Mouse (Mus musculus) kidney, adult 2 months (tissue): ENCODE results near the gene Mob3b. TPM values are rescaled to one million over a fixed set of nuclear protein-coding genes. Genes with fewer than 3 reads are reported as not detected.

Experiments used
- DNase-seq: peaks from one replicate; pipeline ENCODE4 v3.0.0; 2021
- H3K27ac ChIP-seq: fragments of 200-500 bp; 2 replicates; pipeline ENCODE4 v1.5.1; 2012; ENCODE audit warnings: low read depth, low read length, control low read depth, inconsistent platforms; ENCODE audit not compliant: insufficient read depth
- H3K27me3 ChIP-seq: fragments of 200-500 bp; replicated peaks from 2 replicates; pipeline ENCODE4 v1.6.1; 2012; ENCODE audit warnings: mild to moderate bottlenecking, moderate library complexity, low read length, inconsistent platforms; ENCODE audit not compliant: control insufficient read depth, insufficient read depth
- H3K36me3 ChIP-seq: fragments of 200-500 bp; 2 replicates; pipeline ENCODE4 v1.6.1; 2012; ENCODE audit warnings: mild to moderate bottlenecking, moderate library complexity, low read length, inconsistent platforms; ENCODE audit not compliant: control insufficient read depth, insufficient read depth
- H3K4me1 ChIP-seq: fragments of 200-500 bp; 2 replicates; pipeline ENCODE4 v1.6.1; 2011; ENCODE audit warnings: low read length; ENCODE audit not compliant: control insufficient read depth, insufficient read depth
- H3K4me3 ChIP-seq: fragments of 200-500 bp; 2 replicates; pipeline ENCODE4 v1.5.1; 2011; ENCODE audit warnings: mild to moderate bottlenecking, low read depth, low read length, control low read depth; ENCODE audit not compliant: insufficient read depth
- CTCF ChIP-seq: fragments of 200-500 bp; conservative IDR thresholded peaks from 2 replicates; pipeline ENCODE4 v1.5.1; 2011; ENCODE audit warnings: low read depth, mild to moderate bottlenecking, control low read depth, low read length, moderate library complexity, mixed read lengths; ENCODE audit not compliant: insufficient read depth, insufficient read length
- POLR2A ChIP-seq: fragments of 200-500 bp; IDR thresholded peaks from one replicate; pipeline ENCODE4 v1.6.1; 2011; ENCODE audit warnings: low read depth, low read length, control low read depth
- WGBS: fragments of 180-500 bp; shearing (Covaris S2); methylation state at CpG from one replicate; pipeline ENCODE4 v1.1.7; 2018; 5-methylcytosine and 5-hydroxymethylcytosine counted together
- polyA plus RNA-seq: library from polyadenylated mRNA; depleted of rRNA; stranded (reverse); fragments of >200 nt; gene quantifications from 2 replicates; pipeline ENCODE4 v1.2.3, GENCODE M21; 2012

Gene Mob3b
- polyA plus RNA-seq, 1 experiment, result 11.8 TPM

GRCm38 (mm10) chr4:35177926-35178645 is 20.8 kb upstream of the Mob3b start:
- TF ChIP-seq CTCF (no peak), POLR2A (no peak)
- no peak overlapping the region for H3K27ac ChIP-seq
- WGBS, result 57% methylated on average over 12 of the region's 12 CpGs

GRCm38 (mm10) chr4:35175566-35175965 is 18.3 kb upstream of the Mob3b start:
- 91% methylated on average over 2 of the region's 2 CpGs for WGBS
- TF ChIP-seq CTCF, result no peak
- TF ChIP-seq POLR2A, result no peak
- H3K4me1 ChIP-seq, result no peaks in the 10 kb centered on the region

More at GRCm38 (mm10) chr4:35177926-35178645, 20.8 kb upstream of the Mob3b start:
- Histone ChIP-seq H3K4me1 (no peaks in the 10 kb centered on the region), H3K36me3 (no peaks in the 10 kb centered on the region), H3K27me3 (no peaks in the 10 kb centered on the region), H3K4me3 (no peak overlapping the region)
- no peak for DNase-seq

GRCm38 (mm10) chr4:35173551-35173950 is 16.3 kb upstream of the Mob3b start:
- Histone ChIP-seq H3K4me3 (no peak overlapping the region), H3K36me3 (no peaks in the 10 kb centered on the region), H3K4me1 (no peaks in the 10 kb centered on the region), H3K27ac (no peak overlapping the region), H3K27me3 (no peaks in the 10 kb centered on the region)
- DNase-seq, result no peak
- TF ChIP-seq POLR2A, result no peak
- TF ChIP-seq CTCF, result no peak
- 63% methylated on average over 1 of the region's 1 CpGs for WGBS

More at GRCm38 (mm10) chr4:35175566-35175965, 18.3 kb upstream of the Mob3b start:
- no peaks in the 10 kb centered on the region for H3K27me3 ChIP-seq
- no peaks in the 10 kb centered on the region for H3K36me3 ChIP-seq
- DNase-seq, result no peak
- no peak overlapping the region for H3K27ac ChIP-seq
- H3K4me3 ChIP-seq, result no peak overlapping the region

GRCm38 (mm10) chr4:35172471-35172870 is 15.2 kb upstream of the Mob3b start:
- DNase-seq, result no peak
- WGBS, result 98% methylated on average over 2 of the region's 2 CpGs
- Histone ChIP-seq H3K27ac (no peak overlapping the region), H3K36me3 (no peaks in the 10 kb centered on the region), H3K27me3 (no peaks in the 10 kb centered on the region), H3K4me3 (no peak overlapping the region), H3K4me1 (no peaks in the 10 kb centered on the region)
- no peak for TF ChIP-seq POLR2A
- no peak for TF ChIP-seq CTCF

- H3K36me3 ChIP-seq, result no peaks in the 10 kb centered on the region
- no peaks in the 10 kb centered on the region for H3K27me3 ChIP-seq
- no peak overlapping the region for H3K4me3 ChIP-seq
- DNase-seq, result no peak
- no peak overlapping the region for H3K27ac ChIP-seq
- TF ChIP-seq CTCF (no peak), POLR2A (no peak)
- 0 out of 2 replicates have a peak, but pooled peaks cover 5% of the 10 kb centered on the region for H3K4me1 ChIP-seq
- WGBS, result 52% methylated on average over 13 of the region's 13 CpGs
These were observed 12.4 kb upstream of the Mob3b start for GRCm38 (mm10) chr4:35169571-35170125.

GRCm38 (mm10) chr4:35167855-35168254 is 10.6 kb upstream of the Mob3b start:
- Histone ChIP-seq H3K36me3 (no peaks in the 10 kb centered on the region), H3K27me3 (no peaks in the 10 kb centered on the region), H3K27ac (no peak overlapping the region), H3K4me3 (no peak overlapping the region), H3K4me1 (0 out of 2 replicates have a peak, but pooled peaks cover 5% of the 10 kb centered on the region)
- 72% methylated on average over 5 of the region's 5 CpGs for WGBS
- DNase-seq, result no peak
- TF ChIP-seq POLR2A, result no peak
- no peak for TF ChIP-seq CTCF

GRCm38 (mm10) chr4:35165947-35166346 is 8.7 kb upstream of the Mob3b start:
- Histone ChIP-seq H3K4me1 (0 out of 2 replicates have a peak, but pooled peaks cover 5% of the 10 kb centered on the region), H3K27me3 (no peaks in the 10 kb centered on the region), H3K27ac (no peak overlapping the region), H3K4me3 (no peak overlapping the region), H3K36me3 (no peaks in the 10 kb centered on the region)
- 40% methylated on average over 3 of the region's 3 CpGs for WGBS
- peak; percentile 61 for DNase-seq
- no peak for TF ChIP-seq POLR2A
- no peak for TF ChIP-seq CTCF
